Mouse (Mus musculus) heart, embryonic 11.5 days (tissue): Measurements from ENCODE around the gene Herpud1. TPM values are rescaled to one million over a fixed set of nuclear protein-coding genes. Genes with fewer than 3 reads are reported as not detected.

Experiments
- ATAC-seq: fragments of 200-750 bp; cut with Nextera tagmentation; replicated peaks from 2 replicates; pipeline ENCODE4 v1.8.0; 2017; ENCODE audit warnings: moderate library complexity; ENCODE audit not compliant: insufficient number of reproducible peaks, low FRiP score, low TSS enrichment
- H3K27ac ChIP-seq: fragments of 300-500 bp; sonication (generic); 2 replicates; pipeline ENCODE4 v1.5.1; 2014; ENCODE audit warnings: mild to moderate bottlenecking, low read depth, low read length
- H3K27me3 ChIP-seq: fragments of 300-500 bp; sonication (generic); 2 replicates; pipeline ENCODE4 v1.6.1; 2014; ENCODE audit warnings: mild to moderate bottlenecking, low read length, mixed read lengths; ENCODE audit not compliant: control insufficient read depth, insufficient read depth
- H3K36me3 ChIP-seq: fragments of 300-500 bp; sonication (generic); 2 replicates; pipeline ENCODE4 v1.6.1; 2014; ENCODE audit warnings: mild to moderate bottlenecking, low read length, moderate library complexity, mixed read lengths; ENCODE audit not compliant: control insufficient read depth, insufficient read depth
- H3K4me1 ChIP-seq: fragments of 300-500 bp; sonication (generic); 2 replicates; pipeline ENCODE4 v1.6.1; 2014; ENCODE audit warnings: low read length; ENCODE audit not compliant: control insufficient read depth, insufficient read depth
- H3K4me2 ChIP-seq: fragments of 300-500 bp; sonication (generic); 2 replicates; pipeline ENCODE4 v1.6.1; 2014; ENCODE audit warnings: mild to moderate bottlenecking, moderate library complexity
- H3K4me3 ChIP-seq: fragments of 300-500 bp; sonication (generic); 2 replicates; pipeline ENCODE4 v1.5.1; 2014; ENCODE audit warnings: low read depth, low read length
- H3K9ac ChIP-seq: fragments of 300-500 bp; sonication (generic); 2 replicates; pipeline ENCODE4 v1.6.1; 2014; ENCODE audit warnings: mild to moderate bottlenecking, low read depth, low read length, moderate library complexity
- H3K9me3 ChIP-seq: fragments of 300-500 bp; sonication (generic); replicated peaks from 2 replicates; pipeline ENCODE4 v1.6.1; 2016; ENCODE audit warnings: low read length; ENCODE audit not compliant: control insufficient read depth
- WGBS: fragments of 180-500 bp; shearing (Covaris S2); extraction: QIAGEN DNeasy Blood & Tissue Kit; methylation state at CpG from one replicate; pipeline ENCODE4 v1.1.7; 2014; ENCODE audit not compliant: insufficient replicate concordance; 5-methylcytosine and 5-hydroxymethylcytosine counted together
- polyA plus RNA-seq: library from polyadenylated mRNA; unstranded; fragments of >200 nt; fragmentation: Nextera tagmentation; extraction: Ambion mirVana; gene quantifications from 2 replicates; pipeline ENCODE4 v1.2.1, GENCODE M21; 2014

Gene Herpud1
- polyA plus RNA-seq, 1 experiment from 2014 or later: 80.5 TPM

DNA sequence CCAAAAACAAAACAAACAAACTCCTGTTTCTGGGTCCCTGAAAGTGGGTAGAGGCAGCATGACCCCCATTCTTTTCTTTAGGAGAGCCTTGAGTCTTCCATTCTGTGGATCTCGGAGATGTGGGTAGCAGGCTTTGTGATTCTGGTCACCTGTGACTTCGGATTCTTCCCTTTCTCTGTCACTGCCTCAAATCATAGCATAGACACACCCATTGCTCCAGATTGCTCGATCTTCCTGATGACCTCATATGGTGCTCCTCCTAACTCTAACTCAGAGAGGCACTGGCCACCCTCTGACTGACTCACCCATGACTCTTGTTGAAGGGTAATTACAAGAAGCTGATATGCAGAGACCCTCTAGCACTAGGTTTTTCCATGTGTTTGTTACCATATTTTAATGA is 50.7 kb downstream of the Herpud1 start:
- H3K4me2 ChIP-seq: no peak overlapping the region
- no peaks in the 10 kb centered on the region for H3K9me3 ChIP-seq
- H3K4me1 ChIP-seq: peaks cover 4% of the 10 kb centered on the region; the same call in 1 of the 2 replicates
- H3K27me3 ChIP-seq: peaks cover 8% of the 10 kb centered on the region
- H3K4me3 ChIP-seq: no peak overlapping the region
- H3K27ac ChIP-seq: no peak overlapping the region
- no peak overlapping the region for H3K9ac ChIP-seq
- no peak for ATAC-seq
- H3K36me3 ChIP-seq: no peaks in the 10 kb centered on the region
- WGBS: 74% methylated on average over 3 of the region's 3 CpGs

GRCm38 (mm10) chr8:94438659-94439058 is 52.4 kb downstream of the Herpud1 start:
- H3K4me3 ChIP-seq: no peak overlapping the region
- H3K27ac ChIP-seq: no peak overlapping the region
- H3K9me3 ChIP-seq: no peaks in the 10 kb centered on the region
- no peak overlapping the region for H3K4me2 ChIP-seq
- no peak for ATAC-seq
- peaks cover 4% of the 10 kb centered on the region; the same call in 1 of the 2 replicates for H3K4me1 ChIP-seq
- H3K36me3 ChIP-seq: no peaks in the 10 kb centered on the region
- no peak overlapping the region for H3K9ac ChIP-seq
- WGBS: 89% methylated on average over 5 of the region's 5 CpGs
- peaks cover 5% of the 10 kb centered on the region for H3K27me3 ChIP-seq

DNA sequence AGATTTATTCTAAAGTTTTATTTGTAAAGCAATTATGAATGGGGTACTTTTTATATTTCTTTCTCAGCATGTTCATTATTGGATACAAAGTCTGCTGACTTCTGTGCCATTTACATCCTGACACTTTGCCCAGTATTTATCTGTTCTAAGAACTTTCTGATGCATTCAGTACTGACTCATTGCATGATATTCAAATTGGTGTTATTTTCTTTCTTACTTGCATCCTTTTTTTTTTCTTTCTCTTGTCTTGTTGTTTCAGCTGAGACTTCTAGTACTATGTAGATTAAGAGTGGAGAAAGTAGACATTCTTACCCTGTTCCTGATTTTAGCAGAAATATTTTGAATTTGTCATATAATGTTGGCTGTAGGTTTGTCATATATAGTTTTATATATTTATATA is 53.5 kb downstream of the Herpud1 start:
- H3K27ac ChIP-seq: no peak overlapping the region
- no peaks in the 10 kb centered on the region for H3K27me3 ChIP-seq
- no peak for ATAC-seq
- H3K4me1 ChIP-seq: no peaks in the 10 kb centered on the region
- H3K4me2 ChIP-seq: no peak overlapping the region
- no peak overlapping the region for H3K4me3 ChIP-seq
- H3K9me3 ChIP-seq: no peaks in the 10 kb centered on the region
- no peak overlapping the region for H3K9ac ChIP-seq
- no peaks in the 10 kb centered on the region for H3K36me3 ChIP-seq

DNA sequence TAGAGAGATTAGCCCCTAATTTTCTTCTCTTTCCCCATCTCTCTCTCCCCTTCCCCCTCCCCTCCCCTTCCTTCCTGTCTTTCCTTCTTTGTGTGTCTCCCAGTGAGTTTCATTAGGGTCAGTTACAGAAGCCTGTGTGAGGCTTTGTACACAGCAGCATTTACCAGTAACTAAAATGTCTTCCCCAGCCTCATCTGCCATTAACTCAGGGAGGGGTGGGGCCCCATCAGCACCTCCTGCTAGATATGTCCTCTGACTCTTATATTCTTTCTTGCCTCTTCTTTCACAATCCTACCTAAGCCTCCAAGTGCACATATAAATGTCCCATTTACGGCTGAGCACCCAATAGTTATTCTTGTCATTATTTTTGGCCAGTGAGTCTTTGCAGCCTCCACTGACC is 54.2 kb downstream of the Herpud1 start:
- no peaks in the 10 kb centered on the region for H3K36me3 ChIP-seq
- no peaks in the 10 kb centered on the region for H3K4me1 ChIP-seq
- no peak overlapping the region for H3K4me3 ChIP-seq
- H3K27ac ChIP-seq: no peak overlapping the region
- ATAC-seq: no peak
- H3K9me3 ChIP-seq: no peaks in the 10 kb centered on the region
- no peak overlapping the region for H3K4me2 ChIP-seq
- no peaks in the 10 kb centered on the region for H3K27me3 ChIP-seq
- WGBS: 86% methylated on average over 1 of the region's 1 CpGs
- H3K9ac ChIP-seq: no peak overlapping the region

- no peaks in the 10 kb centered on the region for H3K4me1 ChIP-seq
- no peak for ATAC-seq
- WGBS: 73% methylated on average over 1 of the region's 1 CpGs
- no peak overlapping the region for H3K4me3 ChIP-seq
- H3K9ac ChIP-seq: no peak overlapping the region
- no peaks in the 10 kb centered on the region for H3K36me3 ChIP-seq
- H3K9me3 ChIP-seq: no peaks in the 10 kb centered on the region
- H3K4me2 ChIP-seq: no peak overlapping the region
- H3K27ac ChIP-seq: no peak overlapping the region
- H3K27me3 ChIP-seq: no peaks in the 10 kb centered on the region
Measured at GRCm38 (mm10) chr8:94441686-94442085, 55.4 kb downstream of the Herpud1 start.

- 80% methylated on average over 3 of the region's 3 CpGs for WGBS
- no peaks in the 10 kb centered on the region for H3K36me3 ChIP-seq
- ATAC-seq: no peak
- no peak overlapping the region for H3K27ac ChIP-seq
- H3K9ac ChIP-seq: no peak overlapping the region
- H3K9me3 ChIP-seq: no peaks in the 10 kb centered on the region
- no peaks in the 10 kb centered on the region for H3K27me3 ChIP-seq
- H3K4me3 ChIP-seq: no peak overlapping the region
- no peak overlapping the region for H3K4me2 ChIP-seq
- no peaks in the 10 kb centered on the region for H3K4me1 ChIP-seq
Measured at GRCm38 (mm10) chr8:94443153-94443552, 56.9 kb downstream of the Herpud1 start.

GRCm38 (mm10) chr8:94444480-94444879 is 58.2 kb downstream of the Herpud1 start:
- Histone ChIP-seq H3K4me1 (no peaks in the 10 kb centered on the region), H3K27ac (no peak overlapping the region), H3K9me3 (no peaks in the 10 kb centered on the region), H3K27me3 (no peaks in the 10 kb centered on the region), H3K9ac (no peak overlapping the region), H3K4me2 (no peak overlapping the region), H3K36me3 (no peaks in the 10 kb centered on the region), H3K4me3 (no peak overlapping the region)
- WGBS: 59% methylated on average over 2 of the region's 2 CpGs
- no peak for ATAC-seq

Other genes with a start within 250 kb of the Herpud1 start
- not detected in 2 replicates for gene Mt4, start 249.2 kb upstream of the Herpud1 start, polyA plus RNA-seq
- 22.7 TPM in 2 replicates for gene Mt3, start 233.8 kb upstream of the Herpud1 start, polyA plus RNA-seq
- 58.5 and 102 TPM in 2 replicates for gene Mt2, start 213.8 kb upstream of the Herpud1 start, polyA plus RNA-seq
- 270 and 395 TPM in 2 replicates for gene Mt1, start 207.4 kb upstream of the Herpud1 start, polyA plus RNA-seq
- gene Nup93, start 171.9 kb upstream of the Herpud1 start, polyA plus RNA-seq: 73.4 and 79.1 TPM in 2 replicates
- 0.20 TPM in 1 of 2 replicates, not detected in the other for gene Slc12a3, start 57.2 kb upstream of the Herpud1 start, polyA plus RNA-seq
- 0.13 TPM in 1 of 2 replicates, not detected in the other for gene Nlrc5, start 47.9 kb downstream of the Herpud1 start, polyA plus RNA-seq
- 7.6 and 8.1 TPM in 2 replicates for gene Cpne2, start 146.6 kb downstream of the Herpud1 start, polyA plus RNA-seq
- gene Rspry1, start 215.5 kb downstream of the Herpud1 start, polyA plus RNA-seq: 23.2 and 25.9 TPM in 2 replicates
- 44.3 and 45.6 TPM in 2 replicates for gene Fam192a, start 215.6 kb downstream of the Herpud1 start, polyA plus RNA-seq